Mouse (Mus musculus): ENCODE data around the gene Mbtps2.

DNA sequence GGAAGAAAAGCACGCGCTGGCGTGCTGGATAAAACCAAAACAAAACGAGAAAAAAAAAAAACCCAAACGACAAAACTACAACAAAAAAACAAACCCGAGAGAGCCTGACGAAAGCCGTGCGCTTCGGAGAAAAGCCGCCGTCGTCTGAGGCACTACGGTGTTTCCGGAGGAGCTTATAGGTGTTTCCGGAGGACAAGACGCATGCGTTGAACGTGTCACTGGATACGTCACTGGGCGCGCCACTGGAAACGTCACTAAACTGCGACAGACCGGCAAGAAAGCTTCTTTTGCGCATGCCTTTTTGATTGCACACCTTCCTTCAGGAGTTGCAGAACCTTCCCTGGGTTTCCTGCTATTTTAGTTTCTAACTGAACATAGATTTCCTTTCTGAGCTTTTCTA lies 29.7 kb downstream of the Mbtps2 start, which contains the start of gene Yy2:
- TF ChIP-seq CTCF (IDR thresholded peaks at IDR 0.05; ENCODE audit: low read depth, low read length) (no peak), EP300 (IDR thresholded peaks at IDR 0.05; ENCODE audit: insufficient read depth, low read depth, low read length) (no peak), POLR2A (IDR thresholded peaks at IDR 0.05; ENCODE audit: insufficient read depth, low read length) (no peak)

Measured in ES-Bruce4 (cell line).